Mouse (Mus musculus): ENCODE results near the gene Mypn. TPM values are rescaled to one million over a fixed set of nuclear protein-coding genes. Genes with fewer than 3 reads are reported as not detected.

The Mypn gene
- polyA plus RNA-seq, 1 experiment from 2014 or later: 0.87 TPM

DNA sequence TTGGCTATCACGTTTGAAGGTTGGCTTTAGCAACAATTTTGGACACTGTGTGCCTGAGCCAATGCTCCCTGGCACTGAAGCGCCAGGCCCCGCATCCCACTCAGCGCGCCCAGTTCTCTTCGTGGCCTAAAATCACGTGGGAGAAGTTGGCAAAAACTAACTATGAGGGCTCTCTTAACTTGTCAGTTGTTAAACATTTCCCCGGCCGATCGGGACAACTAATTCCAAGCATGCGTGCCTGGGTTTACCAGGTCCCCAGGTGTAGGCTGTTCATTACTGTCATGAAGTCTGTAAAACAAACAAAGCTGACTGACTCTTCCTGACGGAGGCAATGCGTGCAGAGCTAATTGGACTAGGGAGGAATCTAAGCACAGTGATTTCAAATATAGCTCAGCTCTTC is 61.1 kb downstream of the Mypn start:
- Histone ChIP-seq H3K4me3 (no peak overlapping the region), H3K9ac (no peak overlapping the region), H3K27me3 (no peaks in the 10 kb centered on the region), H3K4me1 (no peaks in the 10 kb centered on the region), H3K4me2 (replicated peaks) (no peak overlapping the region), H3K27ac (no peak overlapping the region), H3K36me3 (no peaks in the 10 kb centered on the region), H3K9me3 (no peaks in the 10 kb centered on the region)
- no peak for ATAC-seq (ENCODE audit: insufficient number of reproducible peaks, insufficient read depth, low FRiP score, low TSS enrichment)
- WGBS: 88% methylated on average over 13 of the region's 13 CpGs

DNA sequence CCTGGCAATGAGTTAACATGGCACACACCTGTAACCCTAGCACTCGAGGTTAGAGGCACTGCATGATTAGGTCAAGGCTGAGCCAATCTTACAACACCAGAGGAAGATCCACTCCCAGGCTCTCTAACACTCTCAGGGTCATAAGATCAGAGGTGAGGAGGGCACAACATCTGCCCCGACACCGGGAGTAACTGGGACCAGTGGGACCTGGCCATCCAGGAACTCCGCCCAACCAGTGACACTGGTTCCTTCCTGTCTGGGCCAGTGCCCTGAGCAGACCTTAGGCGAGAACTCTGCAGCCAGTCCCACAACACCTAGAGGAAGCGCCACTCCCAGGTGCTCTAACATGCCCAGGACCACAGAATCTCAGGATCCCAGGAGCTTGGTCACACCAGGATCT is 67.3 kb downstream of the Mypn start:
- Histone ChIP-seq H3K27ac (no peak overlapping the region), H3K4me2 (replicated peaks) (no peak overlapping the region), H3K9me3 (no peaks in the 10 kb centered on the region), H3K4me1 (no peaks in the 10 kb centered on the region), H3K9ac (no peak overlapping the region), H3K27me3 (no peaks in the 10 kb centered on the region), H3K4me3 (no peak overlapping the region), H3K36me3 (no peaks in the 10 kb centered on the region)
- ATAC-seq (ENCODE audit: insufficient number of reproducible peaks, insufficient read depth, low FRiP score, low TSS enrichment): no peak
- WGBS: 80% methylated on average over 6 of the region's 6 CpGs

DNA sequence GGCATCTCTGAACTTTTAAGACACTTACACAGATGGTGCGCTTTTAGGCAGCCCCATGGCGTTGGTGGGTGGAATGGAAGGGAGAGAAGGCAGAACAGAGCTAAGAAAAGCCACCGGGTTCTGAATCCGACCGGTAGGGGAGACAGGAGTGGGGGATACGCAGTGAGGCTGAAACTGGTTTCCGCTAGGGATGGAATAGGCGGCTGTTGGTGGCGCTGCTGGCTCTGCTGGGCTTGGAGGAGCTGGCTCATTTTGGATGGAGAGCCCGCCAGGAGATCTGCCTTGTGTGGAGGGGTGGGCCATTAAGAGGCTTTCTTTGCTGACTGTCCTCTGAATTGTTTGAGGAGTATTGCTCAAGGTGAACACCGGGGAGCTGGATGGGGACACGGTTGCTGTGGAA is 68.1 kb downstream of the Mypn start:
- Histone ChIP-seq H3K27ac (no peak overlapping the region), H3K36me3 (no peaks in the 10 kb centered on the region), H3K4me2 (replicated peaks) (no peak overlapping the region), H3K4me3 (no peak overlapping the region), H3K27me3 (no peaks in the 10 kb centered on the region), H3K4me1 (no peaks in the 10 kb centered on the region), H3K9ac (no peak overlapping the region), H3K9me3 (no peaks in the 10 kb centered on the region)
- no peak for ATAC-seq (ENCODE audit: insufficient number of reproducible peaks, insufficient read depth, low FRiP score, low TSS enrichment)
- WGBS: 49% methylated on average over 12 of the region's 12 CpGs

DNA sequence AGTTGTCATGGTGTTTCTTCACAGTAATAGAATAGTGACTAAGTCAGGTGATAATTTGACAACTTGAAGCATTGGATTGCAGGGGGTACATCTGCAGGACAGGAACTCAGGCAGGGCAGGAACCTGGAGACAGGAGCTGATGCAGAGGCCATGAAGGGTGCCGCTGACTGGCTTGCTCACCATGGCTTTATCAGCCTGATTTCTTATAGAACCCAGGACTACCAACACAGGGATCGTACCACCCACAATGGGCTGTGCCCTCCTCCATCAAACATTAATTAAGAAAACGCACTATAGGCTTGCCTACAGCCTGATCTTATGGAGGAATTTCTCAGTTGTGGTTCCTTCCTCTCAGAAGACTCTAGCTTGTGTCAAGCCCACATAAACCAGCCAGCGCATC is 70.4 kb downstream of the Mypn start:
- Histone ChIP-seq H3K4me2 (replicated peaks) (no peak overlapping the region), H3K9ac (no peak overlapping the region), H3K9me3 (no peaks in the 10 kb centered on the region), H3K27ac (no peak overlapping the region), H3K4me3 (no peak overlapping the region), H3K4me1 (no peaks in the 10 kb centered on the region), H3K36me3 (no peaks in the 10 kb centered on the region), H3K27me3 (no peaks in the 10 kb centered on the region)
- no peak for ATAC-seq (ENCODE audit: insufficient number of reproducible peaks, insufficient read depth, low FRiP score, low TSS enrichment)
- 90% methylated on average over 4 of the region's 4 CpGs for WGBS

DNA sequence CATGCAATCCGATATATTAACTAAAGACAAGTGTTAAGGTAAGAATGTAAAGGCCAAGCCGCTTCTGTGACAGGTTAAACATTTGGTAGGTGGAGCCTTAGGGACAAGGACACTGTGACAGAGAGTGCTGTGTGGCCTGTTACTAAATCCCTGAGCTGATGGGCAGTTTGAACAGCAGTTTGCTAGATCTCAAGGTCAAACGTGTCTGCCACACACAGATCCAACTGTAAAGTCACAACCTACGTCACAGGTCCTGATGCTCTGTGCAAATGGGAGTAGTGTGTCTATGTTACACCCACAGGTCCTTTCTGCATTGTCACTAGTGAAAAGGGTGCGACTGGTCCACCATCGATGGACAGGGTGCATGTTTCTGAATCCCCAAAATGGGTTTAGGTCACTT is 71.4 kb downstream of the Mypn start:
- H3K9ac ChIP-seq: no peak overlapping the region
- H3K36me3 ChIP-seq: no peaks in the 10 kb centered on the region
- no peaks in the 10 kb centered on the region for H3K9me3 ChIP-seq
- H3K4me2 ChIP-seq (replicated peaks): no peak overlapping the region
- H3K4me1 ChIP-seq: no peaks in the 10 kb centered on the region
- H3K4me3 ChIP-seq: no peak overlapping the region
- H3K27ac ChIP-seq: no peak overlapping the region
- 77% methylated on average over 6 of the region's 6 CpGs for WGBS
- ATAC-seq (ENCODE audit: insufficient number of reproducible peaks, insufficient read depth, low FRiP score, low TSS enrichment): no peak
- no peaks in the 10 kb centered on the region for H3K27me3 ChIP-seq

DNA sequence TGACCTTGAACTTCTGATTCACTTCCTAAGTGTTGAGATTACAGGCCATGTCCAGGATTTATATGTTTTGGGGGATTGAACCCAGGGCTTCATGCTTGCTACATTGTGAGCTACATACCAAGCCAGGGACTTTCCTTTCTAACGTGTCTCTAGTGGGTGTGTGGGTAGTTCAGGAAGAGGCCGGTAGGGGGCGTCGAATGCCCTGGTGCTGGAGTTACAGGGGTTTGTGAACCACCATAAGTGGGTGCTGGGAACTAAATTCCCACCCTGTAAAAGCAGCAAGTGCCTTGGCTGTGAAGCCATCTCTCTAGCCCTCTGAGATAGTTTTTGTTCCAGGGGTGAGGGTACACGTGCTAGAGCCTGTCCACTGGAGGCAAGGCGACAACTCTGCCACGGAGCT is 73.3 kb downstream of the Mypn start:
- Histone ChIP-seq H3K27me3 (no peaks in the 10 kb centered on the region), H3K36me3 (no peaks in the 10 kb centered on the region), H3K4me1 (no peaks in the 10 kb centered on the region), H3K9ac (no peak overlapping the region), H3K27ac (no peak overlapping the region), H3K4me2 (replicated peaks) (no peak overlapping the region), H3K9me3 (no peaks in the 10 kb centered on the region), H3K4me3 (no peak overlapping the region)
- WGBS: 72% methylated on average over 7 of the region's 7 CpGs
- no peak for ATAC-seq (ENCODE audit: insufficient number of reproducible peaks, insufficient read depth, low FRiP score, low TSS enrichment)

DNA sequence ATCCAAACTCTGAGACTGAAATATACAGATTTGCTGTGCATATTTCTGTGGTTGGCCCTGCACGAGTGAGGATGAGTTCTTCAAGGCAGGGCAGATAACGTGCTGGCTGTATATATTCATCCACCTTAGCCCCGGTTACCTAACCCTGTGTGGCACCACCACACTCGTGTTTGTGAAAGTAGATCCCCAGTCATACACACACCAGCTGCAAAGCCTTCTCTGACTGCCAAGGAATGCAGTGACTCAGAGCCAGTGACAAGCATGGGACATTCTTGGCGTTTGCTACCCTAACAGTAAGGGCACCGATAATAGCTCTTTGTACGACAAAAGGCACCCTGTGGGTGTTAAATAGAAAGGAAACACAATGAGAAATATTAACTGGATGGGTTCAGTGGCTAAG is 75.5 kb downstream of the Mypn start:
- no peaks in the 10 kb centered on the region for H3K27me3 ChIP-seq

DNA sequence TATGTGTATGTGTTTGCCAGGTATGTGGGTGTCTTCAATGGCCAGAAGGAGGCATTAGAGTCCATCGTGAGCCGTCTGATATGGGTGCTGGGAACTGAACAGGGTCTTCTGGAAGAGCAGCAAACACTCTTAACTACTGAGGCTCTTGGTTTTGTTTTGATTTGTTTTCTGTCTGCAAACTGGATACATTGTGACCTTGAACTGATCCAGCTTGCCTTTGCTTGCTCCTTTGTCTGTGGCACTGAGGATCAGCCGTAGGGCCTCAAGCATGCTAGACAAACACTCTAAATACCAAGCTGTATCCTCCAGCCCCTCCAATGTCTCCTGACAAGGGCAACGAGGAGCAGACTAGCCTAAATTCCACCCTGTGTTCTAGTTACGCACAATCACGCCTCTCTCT is 76.6 kb downstream of the Mypn start:
- H3K27ac ChIP-seq: no peak overlapping the region
- no peaks in the 10 kb centered on the region for H3K36me3 ChIP-seq
- H3K4me3 ChIP-seq: no peak overlapping the region
- H3K4me1 ChIP-seq: no peaks in the 10 kb centered on the region
- 87% methylated on average over 6 of the region's 6 CpGs for WGBS
- H3K4me2 ChIP-seq (replicated peaks): no peak overlapping the region
- H3K9ac ChIP-seq: no peak overlapping the region
- no peaks in the 10 kb centered on the region for H3K9me3 ChIP-seq
- H3K27me3 ChIP-seq: no peaks in the 10 kb centered on the region
- no peak for ATAC-seq (ENCODE audit: insufficient number of reproducible peaks, insufficient read depth, low FRiP score, low TSS enrichment)

More for the DNA sequence above, 75.5 kb downstream of the Mypn start:
- no peak overlapping the region for H3K4me2 ChIP-seq (replicated peaks)
- no peaks in the 10 kb centered on the region for H3K9me3 ChIP-seq
- H3K36me3 ChIP-seq: no peaks in the 10 kb centered on the region
- H3K9ac ChIP-seq: no peak overlapping the region
- H3K27ac ChIP-seq: no peak overlapping the region
- WGBS: 68% methylated on average over 7 of the region's 7 CpGs
- no peak for ATAC-seq (ENCODE audit: insufficient number of reproducible peaks, insufficient read depth, low FRiP score, low TSS enrichment)
- no peaks in the 10 kb centered on the region for H3K4me1 ChIP-seq
- H3K4me3 ChIP-seq: no peak overlapping the region

DNA sequence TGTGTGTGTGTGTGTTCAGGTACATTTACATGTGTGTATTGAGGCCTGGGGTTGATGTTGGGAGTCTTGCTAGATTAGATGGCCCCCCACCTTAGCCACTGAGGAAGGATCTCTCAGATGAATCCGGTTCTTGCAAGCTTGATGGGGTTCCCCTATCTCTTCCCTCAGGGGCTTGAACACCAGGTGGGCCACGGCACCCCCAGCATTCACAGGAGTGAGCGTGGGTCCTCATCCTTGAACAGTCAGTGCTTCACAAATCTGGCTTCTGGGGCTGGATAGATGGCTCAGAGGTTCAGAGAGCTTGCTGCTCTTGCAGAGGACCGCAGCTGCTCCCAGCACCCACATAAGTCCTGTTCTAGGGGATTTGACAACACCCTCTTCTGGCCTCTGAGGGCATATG is 77.6 kb downstream of the Mypn start:
- Histone ChIP-seq H3K27me3 (no peaks in the 10 kb centered on the region), H3K4me1 (no peaks in the 10 kb centered on the region), H3K9me3 (no peaks in the 10 kb centered on the region), H3K9ac (no peak overlapping the region), H3K36me3 (no peaks in the 10 kb centered on the region), H3K27ac (no peak overlapping the region), H3K4me2 (replicated peaks) (no peak overlapping the region), H3K4me3 (no peak overlapping the region)
- WGBS: 73% methylated on average over 4 of the region's 4 CpGs
- no peak for ATAC-seq (ENCODE audit: insufficient number of reproducible peaks, insufficient read depth, low FRiP score, low TSS enrichment)

DNA sequence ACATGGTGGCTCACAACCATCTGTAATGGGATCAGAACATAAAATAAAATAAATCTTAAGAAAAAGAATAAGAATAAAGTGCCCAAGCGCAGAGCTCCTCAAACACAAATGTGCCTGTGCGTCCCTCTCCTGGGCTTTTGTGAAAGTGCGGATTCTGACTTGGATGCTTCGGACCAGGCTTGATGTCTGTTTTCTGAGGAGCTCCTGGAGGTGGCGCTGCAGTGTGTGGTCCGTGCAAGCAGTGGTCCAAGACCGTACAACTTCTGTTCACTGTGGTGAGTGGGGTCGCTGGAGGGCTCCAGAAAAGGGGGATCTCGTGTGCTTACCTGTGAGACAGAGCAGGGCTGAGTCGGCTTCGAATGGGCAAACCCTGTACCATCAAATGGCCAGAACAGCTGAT is 78.4 kb downstream of the Mypn start:
- no peaks in the 10 kb centered on the region for H3K27me3 ChIP-seq
- WGBS: 35% methylated on average over 11 of the region's 11 CpGs
- H3K9me3 ChIP-seq: no peaks in the 10 kb centered on the region
- no peak overlapping the region for H3K27ac ChIP-seq
- no peak overlapping the region for H3K4me3 ChIP-seq
- no peak for ATAC-seq (ENCODE audit: insufficient number of reproducible peaks, insufficient read depth, low FRiP score, low TSS enrichment)
- no peaks in the 10 kb centered on the region for H3K36me3 ChIP-seq
- no peak overlapping the region for H3K4me2 ChIP-seq (replicated peaks)
- H3K9ac ChIP-seq: no peak overlapping the region
- H3K4me1 ChIP-seq: no peaks in the 10 kb centered on the region

DNA sequence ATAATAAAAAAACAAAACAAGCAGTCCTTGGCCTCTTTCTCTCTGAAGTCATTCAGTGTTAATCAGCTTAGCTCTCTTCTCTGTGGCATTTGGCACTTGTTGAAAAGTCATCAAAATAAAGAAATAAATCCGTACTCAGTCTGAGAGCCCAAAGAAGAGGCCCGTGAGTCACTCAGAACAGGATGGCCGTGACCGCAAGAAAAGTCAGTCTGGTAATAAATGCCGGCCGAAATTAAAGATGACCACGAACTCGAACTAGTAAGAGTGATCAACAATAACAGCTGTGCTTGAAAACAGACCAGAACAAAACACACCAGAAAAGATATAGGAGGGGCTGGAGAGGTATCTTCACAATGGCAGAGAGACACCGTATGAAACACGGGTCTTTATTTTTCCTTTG is 79.7 kb downstream of the Mypn start:
- Histone ChIP-seq H3K4me1 (no peaks in the 10 kb centered on the region), H3K36me3 (no peaks in the 10 kb centered on the region), H3K27ac (no peak overlapping the region), H3K4me3 (no peak overlapping the region), H3K27me3 (no peaks in the 10 kb centered on the region), H3K4me2 (replicated peaks) (no peak overlapping the region), H3K9ac (no peak overlapping the region), H3K9me3 (no peaks in the 10 kb centered on the region)
- 88% methylated on average over 10 of the region's 10 CpGs for WGBS
- no peak for ATAC-seq (ENCODE audit: insufficient number of reproducible peaks, insufficient read depth, low FRiP score, low TSS enrichment)

DNA sequence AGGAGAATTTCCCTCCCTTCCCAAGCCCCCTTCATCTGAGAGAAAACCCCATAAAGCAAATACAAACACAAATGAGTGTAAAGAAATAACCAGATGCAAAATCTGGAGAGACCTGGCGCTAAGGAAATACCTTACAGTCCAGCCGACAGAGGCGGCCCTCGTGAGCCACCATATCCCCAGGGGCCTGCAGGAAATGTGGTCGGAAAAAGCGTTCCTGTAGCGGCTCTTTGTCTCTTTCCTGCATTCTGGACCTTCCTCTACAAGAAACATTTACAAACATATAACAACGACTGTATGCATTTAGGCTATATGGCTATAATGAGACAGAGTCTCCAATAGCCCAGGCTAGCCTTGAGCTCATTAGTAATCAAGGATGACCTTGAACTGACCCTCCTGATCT is 80.6 kb downstream of the Mypn start:
- Histone ChIP-seq H3K27me3 (no peaks in the 10 kb centered on the region), H3K27ac (no peak overlapping the region), H3K9me3 (no peaks in the 10 kb centered on the region), H3K4me2 (replicated peaks) (no peak overlapping the region), H3K4me1 (no peaks in the 10 kb centered on the region), H3K4me3 (no peak overlapping the region), H3K9ac (no peak overlapping the region), H3K36me3 (no peaks in the 10 kb centered on the region)
- ATAC-seq (ENCODE audit: insufficient number of reproducible peaks, insufficient read depth, low FRiP score, low TSS enrichment): no peak
- WGBS: 85% methylated on average over 8 of the region's 8 CpGs

DNA sequence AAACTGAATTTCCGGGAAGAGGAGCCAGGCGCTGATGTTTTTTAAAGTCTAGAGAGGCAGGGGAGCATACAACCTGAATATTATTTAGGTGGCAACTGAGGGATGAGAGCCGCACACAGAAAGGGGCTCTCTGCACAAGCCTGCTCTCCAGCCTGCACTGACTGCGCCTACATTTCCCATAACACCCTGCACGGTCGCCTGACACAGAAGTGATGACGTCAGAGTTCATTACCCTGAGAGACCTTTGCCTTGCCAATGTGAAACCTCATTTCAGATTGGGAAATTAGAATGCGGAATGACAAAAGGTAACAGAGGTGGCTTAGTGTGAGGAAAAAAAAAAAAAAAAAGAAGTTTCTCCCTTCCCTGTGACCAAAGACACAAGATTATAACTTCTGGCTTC is 81.2 kb downstream of the Mypn start:
- Histone ChIP-seq H3K4me3 (no peak overlapping the region), H3K36me3 (no peaks in the 10 kb centered on the region)
- no peak for ATAC-seq (ENCODE audit: insufficient number of reproducible peaks, insufficient read depth, low FRiP score, low TSS enrichment)

More for the DNA sequence above, 81.2 kb downstream of the Mypn start:
- no peaks in the 10 kb centered on the region for H3K9me3 ChIP-seq
- H3K4me1 ChIP-seq: no peaks in the 10 kb centered on the region
- no peak overlapping the region for H3K4me2 ChIP-seq (replicated peaks)
- no peak overlapping the region for H3K9ac ChIP-seq
- H3K27me3 ChIP-seq: no peaks in the 10 kb centered on the region
- WGBS: 31% methylated on average over 8 of the region's 8 CpGs
- no peak overlapping the region for H3K27ac ChIP-seq

Data from embryonic facial prominence, embryonic 12.5 days (tissue).